Comparison of ENCODE assay signal across 12 mouse cellular contexts in genomic region chr7:68288000-68288399, GRCm38 (mm10). TPM values are rescaled to one million over a fixed set of nuclear protein-coding genes. Genes with fewer than 3 reads are reported as not detected.
"Had no signal": no experiment of that assay in that cellular context is flagged by ENCODE, and none has a peak within 500 bp of the region (broad histone marks: within the 10 kb centered on the region; RNA-seq: fewer than 3 reads in every experiment).

No protein-coding gene starts in this region.

RNA-seq across cellular contexts. Expression of gene Fam169b, which starts 14.4 kb away (rescaled TPM):
- polyA plus RNA-seq: midbrain, embryonic 13.5 days had no signal

RNA-seq across cellular contexts. Expression of gene Pgpep1l, which starts 24.0 kb away (rescaled TPM):
- polyA plus RNA-seq: kidney, embryonic 14.5 days; large intestine, adult 2 months; limb, embryonic 10.5 days; limb, embryonic 13.5 days; liver, embryonic 12.5 days; liver, embryonic 15.5 days; lung, embryonic 15.5 days; midbrain, embryonic 10.5 days; midbrain, embryonic 13.5 days; midbrain, embryonic 16.5 days; neural tube, embryonic 13.5 days; stomach, embryonic 15.5 days had no signal
